Mouse (Mus musculus) embryo, embryonic 10 days (tissue): ENCODE measurements around the gene Wdr70.
"Not testable (repeated sequence)": the region's sequence is repeated elsewhere in the genome, so short reads cannot be mapped to it uniquely, and the experiment has no call there.

Experiments used
- DNase-seq: peaks from one replicate; pipeline ENCODE4 v3.0.0-alpha.2; 2015; ENCODE audit warnings: low spot score

Wdr70 gene

DNA sequence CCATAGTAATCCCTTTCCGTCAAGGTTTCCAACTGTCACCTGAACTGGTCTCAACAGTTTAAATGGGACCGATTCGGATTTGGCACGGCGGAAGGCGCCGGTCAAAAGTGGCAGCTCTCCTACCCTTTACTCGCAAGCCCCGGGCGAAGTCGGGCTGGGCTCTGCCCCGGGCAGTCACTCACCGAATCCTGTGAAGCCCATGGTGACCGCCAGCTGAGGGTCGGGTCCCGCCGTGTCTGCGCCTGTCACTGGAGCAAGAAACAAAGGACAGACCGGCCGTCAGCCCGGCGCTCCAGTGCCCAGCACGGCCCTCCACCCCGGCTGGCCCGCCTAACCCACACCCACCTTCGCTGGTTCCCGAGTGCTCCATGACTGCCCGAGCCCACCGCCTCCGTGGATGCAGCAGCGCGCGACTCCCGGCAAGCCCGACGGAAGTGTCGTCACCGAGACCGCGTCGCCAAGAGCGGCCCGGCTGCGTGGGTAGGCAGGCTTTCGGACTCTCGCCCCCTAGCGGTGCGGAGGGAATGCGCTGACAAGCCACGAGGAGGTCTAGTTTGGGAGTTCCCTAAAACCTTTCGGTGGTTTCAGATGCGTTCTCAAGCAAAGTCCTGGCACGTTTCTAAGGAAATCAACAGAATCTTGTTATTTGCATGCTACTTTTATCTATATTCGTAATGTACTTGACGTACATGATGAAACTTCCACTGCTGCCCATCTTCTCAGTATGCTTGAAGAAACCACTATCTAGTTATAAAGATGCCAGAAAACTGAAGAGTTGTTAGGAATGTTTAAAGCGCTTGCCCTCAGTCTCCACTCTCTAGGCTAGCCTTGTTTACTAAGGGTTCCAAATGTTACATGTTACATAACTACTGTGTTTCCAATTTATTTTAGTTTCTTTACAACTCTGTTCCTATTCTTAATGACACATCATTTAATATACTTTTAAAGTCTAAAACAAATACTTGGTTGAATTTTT is at the start of gene Wdr70:
TSS of gene Wdr70 (minus strand) at position 436 of the 976 bp plus-strand sequence.
- DNase-seq, result peak; percentile 98

DNA sequence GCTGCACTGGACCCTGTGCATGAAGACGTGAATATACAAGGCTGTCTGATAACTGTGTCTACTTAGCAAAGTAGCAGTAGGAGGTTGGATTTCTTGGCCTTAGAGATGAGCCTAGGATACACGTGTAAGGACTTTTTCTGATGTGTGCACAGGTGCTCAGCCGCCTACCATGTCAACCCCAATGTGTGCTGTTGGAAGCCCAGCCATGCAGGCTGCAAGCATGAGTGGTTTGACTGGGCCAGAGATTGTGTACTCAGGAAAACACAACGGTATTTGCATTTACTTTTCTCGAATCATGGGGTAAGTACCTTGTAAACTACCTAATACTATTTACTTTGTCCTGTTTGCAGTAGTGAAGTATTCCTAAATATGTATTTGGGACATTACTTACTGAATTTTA is 36.6 kb upstream of the Wdr70 start:
- no peak for DNase-seq

DNA sequence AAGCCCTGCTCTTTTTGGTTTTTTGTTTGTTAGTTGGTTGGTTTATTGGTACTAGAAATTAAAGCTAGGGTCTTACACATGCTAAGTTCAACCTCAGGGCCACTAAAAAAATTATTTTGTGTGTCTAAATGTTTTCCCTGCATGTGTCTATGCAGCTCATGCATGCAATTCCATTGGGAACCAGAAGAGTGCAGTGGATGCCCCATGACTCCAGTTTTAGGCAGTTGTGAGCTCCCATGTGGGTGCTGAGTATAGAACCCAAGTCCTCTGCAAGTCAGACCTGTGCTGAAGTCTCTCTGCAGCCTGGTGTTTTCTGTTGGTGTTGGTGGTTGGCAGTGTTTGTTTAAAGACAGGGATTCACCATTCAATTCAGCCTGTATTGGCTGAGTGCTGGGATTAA is 32.8 kb upstream of the Wdr70 start:
- DNase-seq, result no peak

DNA sequence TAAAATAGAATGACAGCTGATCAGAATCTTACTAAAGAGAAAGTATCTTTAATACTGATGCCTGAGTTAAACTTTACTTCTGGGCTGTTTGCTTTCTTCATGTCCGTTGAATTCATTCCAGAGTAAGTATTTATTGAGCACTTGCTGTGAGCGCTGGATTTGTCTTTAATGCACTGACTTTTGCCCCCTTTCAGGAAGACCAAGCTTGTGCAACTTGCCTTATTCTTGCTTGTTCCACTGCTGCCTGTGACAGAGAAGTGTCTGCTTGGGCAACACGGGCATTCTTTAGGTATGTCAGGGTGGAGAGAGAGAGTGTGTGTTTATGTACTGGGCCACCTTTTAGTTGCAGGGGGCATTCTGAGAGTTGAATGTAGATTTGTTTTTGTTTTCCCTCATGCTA is 32.3 kb upstream of the Wdr70 start:
- no peak for DNase-seq

DNA sequence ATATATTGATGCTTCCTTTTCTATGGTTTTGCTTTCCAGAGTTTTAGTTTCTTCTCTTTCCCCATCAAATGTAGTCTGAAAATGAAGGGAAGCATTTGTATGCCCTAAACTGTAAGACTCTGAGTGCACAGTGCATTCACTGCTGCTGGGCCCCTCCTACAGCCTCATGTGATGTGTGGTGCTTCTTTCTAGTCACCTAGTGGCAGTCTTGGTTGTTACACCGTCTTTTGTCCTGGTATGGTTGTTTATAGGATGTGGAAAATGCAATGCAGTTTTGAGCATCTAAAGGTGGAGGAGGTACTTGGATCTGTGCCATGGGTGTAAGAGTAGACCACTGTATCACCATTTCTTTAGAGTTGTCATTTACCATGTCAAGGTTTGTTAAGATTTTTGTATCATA is 30.3 kb upstream of the Wdr70 start:
- DNase-seq, result no peak

DNA sequence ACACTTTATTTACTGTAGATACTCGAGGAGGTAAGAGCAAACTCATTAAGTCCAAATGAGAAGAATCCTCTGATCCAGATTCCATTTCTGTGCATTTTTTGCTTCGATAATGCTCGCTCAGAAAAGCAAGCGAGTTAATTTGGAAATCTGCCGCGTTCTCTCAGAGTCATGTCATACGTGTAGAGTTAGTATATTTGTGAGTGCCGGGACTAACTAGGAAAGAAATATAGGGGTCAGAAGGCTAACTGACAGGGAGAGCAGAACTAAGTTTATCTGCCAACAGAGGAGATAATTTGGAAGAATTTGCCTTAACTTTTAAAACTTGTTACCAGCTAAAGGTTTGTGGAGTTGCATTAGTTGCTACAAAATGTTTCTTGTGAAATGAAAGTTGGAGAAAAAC is 10.8 kb upstream of the Wdr70 start:
- no peak for DNase-seq

DNA sequence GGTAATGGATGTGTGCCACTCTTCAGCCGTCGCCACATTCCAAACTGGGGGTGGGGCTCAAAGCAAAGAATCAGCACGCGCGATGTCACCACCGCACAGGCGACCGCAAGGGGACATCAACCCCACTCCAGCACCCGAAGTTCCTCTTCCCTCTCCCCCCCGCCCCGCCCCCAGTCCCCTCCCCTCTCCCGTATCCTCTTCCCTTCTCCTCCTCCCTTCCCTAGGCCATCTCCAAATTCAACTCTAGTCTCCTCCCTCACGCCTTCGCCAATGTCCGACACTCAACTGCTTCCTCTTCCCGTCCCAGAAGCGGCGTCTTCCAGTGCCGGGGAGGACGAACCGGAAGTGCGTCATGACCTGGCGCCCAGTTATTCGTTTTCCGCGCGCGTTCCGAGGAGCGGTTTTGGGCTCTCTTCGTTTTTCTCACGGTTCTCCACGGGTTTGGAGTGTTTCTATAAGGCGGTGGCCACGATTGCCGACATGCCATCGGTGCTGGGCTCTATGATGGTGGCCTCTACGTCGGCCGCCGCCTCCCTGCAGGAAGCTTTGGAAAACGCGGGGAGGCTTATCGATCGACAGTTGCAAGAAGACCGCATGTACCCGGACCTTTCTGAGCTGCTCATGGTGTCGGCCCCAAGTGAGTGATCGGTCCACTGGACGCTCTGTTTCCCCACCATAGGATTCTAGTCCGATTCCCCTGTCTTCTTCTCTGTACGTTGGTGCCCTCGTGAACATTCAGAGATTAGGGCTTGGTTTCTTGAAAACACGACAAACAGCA is 10.1 kb upstream of the Wdr70 start, which contains the start of gene Nup155:
TSS of gene Nup155 (plus strand) at position 308 of the 778 bp plus-strand sequence.
- peak; percentile 98 for DNase-seq

DNA sequence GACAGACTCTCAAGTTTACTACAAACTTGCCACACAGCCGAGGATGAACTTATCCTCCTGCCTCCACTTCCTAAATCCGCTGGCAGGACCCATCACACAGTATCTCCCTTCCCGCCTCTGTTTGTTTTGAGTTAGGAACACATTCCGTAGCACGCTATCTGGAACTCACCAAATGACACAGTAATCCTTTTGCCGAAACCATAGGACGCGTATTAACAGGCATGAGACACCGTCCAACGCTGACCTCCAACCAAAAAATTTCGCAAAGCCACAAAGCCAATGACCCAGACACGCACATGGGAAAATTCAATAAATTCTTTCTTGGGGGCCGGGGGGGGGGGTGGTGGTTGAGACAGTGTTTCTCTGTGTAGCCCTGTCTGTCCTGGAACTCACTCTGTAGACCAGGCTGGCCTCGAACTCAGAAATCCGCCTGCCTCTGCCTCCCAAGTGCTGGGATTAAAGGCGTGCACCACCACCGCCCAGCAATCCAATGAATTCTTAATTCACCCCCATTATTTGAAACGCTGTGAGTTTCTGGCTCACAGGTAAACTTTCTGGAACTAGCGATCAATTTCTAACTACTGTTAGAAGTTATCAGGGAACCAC is 9.5 kb upstream of the Wdr70 start:
- no peak for DNase-seq

DNA sequence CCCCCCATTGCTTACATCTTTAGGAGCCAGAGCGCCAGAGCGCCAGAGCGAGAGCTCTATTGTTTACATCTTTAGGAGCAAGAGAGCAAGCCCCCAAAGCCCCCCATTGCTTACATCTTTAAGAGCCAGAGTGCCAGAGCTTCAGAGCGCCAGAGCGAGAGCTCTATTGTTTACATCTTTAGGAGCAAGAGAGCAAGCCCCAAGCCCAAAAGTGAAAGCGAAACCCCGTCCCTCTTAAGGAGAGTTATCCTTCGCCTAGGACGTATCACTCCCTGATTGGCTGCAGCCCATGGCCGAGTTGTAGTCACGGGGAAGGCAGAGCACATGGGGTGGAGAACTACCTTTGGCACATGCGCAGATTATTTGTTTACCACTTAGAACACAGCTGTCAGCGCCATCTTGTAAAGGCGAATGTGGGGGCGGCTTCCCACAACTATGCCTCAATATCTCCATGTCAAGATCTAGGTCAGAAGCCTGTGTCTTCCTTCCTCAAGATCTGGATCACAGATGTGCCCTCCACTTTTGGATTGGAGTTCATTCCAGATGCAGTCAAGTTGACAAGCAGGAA is 3.0 kb upstream of the Wdr70 start:
- DNase-seq, result not testable (repeated sequence)

DNA sequence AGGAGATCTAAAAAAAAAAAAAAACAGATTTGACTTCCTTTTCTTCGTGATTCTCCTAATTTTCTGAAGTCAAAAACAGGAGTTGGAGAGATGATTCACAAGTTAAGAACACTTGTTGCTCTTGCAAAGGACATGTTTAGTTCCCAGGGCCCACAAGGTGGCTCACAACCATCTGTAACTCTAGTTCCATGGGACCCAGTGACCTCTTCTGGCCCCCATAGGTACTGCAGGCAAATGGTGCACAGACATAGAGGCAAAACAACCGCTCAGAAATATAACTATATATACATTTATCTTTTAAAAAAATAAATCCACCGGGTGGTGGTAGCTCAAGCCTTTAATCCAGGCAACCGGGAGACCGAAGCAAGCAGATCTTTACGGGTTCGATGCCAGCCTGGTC is 1.2 kb downstream of the Wdr70 start:
- DNase-seq, result peak; percentile 62

DNA sequence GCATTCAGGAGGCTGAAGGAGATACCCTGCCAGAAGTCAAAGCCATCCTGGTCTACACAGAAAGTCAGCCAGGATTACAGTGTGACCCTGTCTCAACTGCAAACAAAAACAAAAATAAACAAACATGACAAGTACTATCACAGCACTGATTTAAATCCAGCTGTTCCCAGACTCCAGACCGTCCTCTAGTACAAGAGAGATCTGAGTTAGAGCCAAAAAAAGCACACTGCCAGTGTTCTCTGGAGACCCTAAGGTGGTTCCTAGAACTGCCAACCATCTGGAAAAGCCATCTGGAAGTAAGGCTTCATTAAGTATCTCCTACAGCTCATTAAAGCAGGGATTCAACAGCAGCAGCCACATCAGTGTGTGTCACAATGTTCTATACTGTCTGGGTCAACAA is 6.3 kb downstream of the Wdr70 start:
- DNase-seq, result not testable (repeated sequence)

DNA sequence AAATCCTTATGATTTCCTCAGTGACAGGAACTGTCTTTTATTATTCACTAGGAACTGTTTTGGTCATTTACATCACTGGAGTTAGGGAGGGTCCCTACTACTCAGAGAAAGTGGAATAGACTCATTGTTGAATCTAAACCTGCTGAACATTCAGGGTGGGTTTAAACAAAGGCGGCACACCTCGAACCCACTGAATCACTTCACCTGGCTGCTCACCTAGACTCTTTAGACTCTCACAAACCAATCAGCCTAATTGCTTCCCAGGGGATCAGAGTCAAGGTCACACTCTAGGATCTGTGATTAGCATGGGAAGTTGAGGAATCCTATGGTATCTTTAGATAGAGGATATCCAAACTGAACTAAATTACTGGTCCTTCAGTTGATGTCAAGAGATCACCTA is 8.3 kb downstream of the Wdr70 start:
- no peak for DNase-seq

DNA sequence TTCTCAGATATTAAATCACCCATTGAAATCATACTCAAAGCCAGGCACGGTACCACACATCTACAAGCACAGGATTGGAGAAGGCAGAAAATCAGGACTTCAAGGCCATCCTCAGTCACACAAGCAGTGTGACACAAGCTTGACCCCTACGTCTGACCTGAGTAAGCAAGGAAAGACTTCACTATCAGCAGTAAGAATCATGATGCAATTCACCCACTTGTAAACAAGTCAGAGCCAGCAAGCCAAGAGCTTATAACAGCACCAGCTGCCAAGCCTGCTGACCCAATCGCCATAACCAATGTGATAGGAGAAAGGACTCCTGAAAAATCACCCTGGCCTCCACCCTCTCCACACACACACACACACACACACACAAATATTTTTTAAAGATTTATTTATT is 10.3 kb downstream of the Wdr70 start:
- no peak for DNase-seq

DNA sequence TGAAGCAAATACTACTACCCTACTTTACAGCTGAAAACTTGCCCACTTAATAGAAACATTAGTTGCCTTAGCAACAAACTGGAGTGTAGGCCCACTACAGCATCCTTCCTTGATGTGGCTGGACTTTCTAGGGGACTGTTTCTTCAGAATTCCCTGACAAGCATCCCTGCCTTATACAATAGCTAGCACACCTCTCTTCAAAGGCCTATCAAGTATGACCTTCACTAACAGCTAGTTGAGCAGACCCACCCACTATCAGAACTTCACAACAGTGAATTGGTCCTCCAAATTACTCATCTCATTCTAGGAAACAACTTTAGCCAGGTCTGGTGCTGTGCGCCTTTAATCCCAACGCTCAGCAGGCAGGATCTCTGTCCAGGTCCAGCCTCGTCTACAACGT is 11.7 kb downstream of the Wdr70 start:
- no peak for DNase-seq

DNA sequence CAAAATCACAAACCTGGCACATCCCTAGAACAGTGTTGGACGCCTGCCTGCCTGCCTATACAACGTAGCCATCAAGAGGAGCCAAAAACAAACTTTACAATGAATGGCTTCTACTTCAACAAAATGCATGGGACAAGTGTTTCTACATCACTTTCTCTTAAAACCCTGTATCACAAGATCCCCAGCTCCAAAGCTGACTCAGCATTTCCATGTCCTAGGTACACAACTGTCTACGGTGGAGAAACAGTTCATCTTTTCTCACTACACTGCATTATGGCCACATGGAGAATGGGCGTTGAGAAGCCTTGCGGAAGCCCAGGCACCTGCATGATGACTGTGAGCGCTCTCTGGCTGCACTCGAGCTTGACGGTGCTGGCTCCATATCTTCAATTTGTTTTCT is 16.9 kb downstream of the Wdr70 start:
- DNase-seq, result no peak

DNA sequence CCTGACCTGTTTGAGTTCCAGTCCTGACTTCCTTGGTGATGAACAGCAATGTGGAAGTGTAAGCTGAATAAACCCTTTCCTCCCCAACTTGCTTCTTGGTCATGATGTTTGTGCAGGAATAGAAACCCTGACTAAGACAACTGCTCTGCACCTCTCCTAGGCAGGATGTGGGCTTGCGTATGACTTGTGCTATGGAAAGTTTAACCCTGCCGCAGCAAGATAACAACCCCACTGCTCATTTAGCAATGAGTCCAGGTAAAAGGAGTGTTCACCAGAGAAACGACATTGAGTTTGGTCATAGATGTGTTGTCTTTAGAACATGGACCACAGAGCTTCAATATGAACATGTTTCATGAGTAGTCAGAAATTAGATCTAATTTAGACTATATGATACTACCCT is 25.9 kb downstream of the Wdr70 start:
- not testable (repeated sequence) for DNase-seq

DNA sequence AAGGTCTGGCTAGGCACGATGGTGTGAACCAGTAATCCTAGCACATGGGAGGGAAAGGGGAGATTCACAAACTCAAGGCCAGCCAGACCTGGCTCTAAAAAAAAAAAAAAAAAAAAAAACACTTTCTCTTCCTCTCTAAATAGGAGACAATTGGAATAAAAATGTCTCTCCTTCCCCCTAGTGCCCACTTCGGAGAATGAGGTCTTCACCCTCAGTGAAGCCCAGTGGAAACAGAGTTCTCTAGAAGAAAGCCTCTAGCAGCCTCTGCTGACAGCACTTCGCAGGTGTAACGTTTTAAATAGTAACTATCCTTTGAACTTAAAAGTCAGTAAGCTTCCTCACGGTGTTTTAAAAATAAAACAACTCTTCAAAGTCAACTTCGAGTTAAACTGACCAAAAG is 33.8 kb downstream of the Wdr70 start:
- no peak for DNase-seq

DNA sequence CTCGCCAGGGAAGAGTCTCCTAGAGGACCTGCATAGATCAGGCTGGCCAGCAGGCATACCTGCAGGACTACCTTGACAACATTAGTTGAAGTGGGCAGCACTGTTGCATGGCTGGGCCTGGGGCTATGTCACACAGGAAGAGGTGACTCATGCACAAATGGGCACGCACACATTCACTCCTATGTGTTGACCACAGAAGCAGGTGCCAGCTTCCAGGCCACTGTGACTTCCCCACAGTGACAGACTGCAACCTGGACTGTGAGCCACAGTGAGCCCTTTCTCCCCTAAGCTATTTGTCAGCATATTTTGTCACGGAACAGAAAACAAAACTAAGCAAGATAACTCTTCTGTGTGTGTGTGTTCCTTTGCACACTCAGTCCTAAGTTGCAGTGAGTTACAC is 47.8 kb downstream of the Wdr70 start:
- no peak for DNase-seq

DNA sequence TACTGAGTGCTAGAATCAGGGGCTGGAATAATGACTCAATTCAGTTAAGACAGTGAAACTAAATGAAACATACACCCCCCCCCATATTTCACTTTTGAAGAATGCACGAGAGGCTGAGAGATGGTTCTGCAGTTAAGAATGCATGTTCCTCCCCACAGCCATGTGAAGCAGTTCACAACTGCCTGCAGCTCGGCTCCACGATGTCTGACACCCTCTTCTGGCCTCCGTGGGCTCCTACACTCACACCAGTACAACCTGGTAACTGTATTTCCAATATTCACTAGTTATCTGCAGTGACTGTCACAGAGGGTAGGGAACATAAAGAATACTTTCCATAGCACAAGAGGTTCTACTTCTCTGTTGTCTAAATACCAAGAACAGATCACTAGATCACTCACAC is 59.2 kb downstream of the Wdr70 start:
- DNase-seq, result no peak

DNA sequence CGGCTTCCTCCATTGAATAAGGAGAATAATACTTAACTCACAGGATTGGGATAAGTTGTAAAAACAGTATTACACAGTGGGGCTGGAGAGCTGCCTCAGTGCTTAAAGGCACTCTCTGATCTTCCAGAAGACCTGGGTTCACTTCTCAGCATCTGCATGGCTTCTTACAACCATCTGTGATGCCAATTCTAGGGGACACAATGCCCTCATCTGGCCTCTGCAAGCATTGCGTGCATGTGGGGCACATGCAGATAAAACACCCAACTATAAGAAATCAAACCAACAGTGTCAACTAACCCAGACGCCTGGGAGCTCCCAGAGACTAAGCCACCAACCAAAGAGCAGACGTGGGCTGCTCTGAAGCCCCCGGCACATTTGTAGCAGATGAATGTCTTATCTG is 60.6 kb downstream of the Wdr70 start:
- no peak for DNase-seq

DNA sequence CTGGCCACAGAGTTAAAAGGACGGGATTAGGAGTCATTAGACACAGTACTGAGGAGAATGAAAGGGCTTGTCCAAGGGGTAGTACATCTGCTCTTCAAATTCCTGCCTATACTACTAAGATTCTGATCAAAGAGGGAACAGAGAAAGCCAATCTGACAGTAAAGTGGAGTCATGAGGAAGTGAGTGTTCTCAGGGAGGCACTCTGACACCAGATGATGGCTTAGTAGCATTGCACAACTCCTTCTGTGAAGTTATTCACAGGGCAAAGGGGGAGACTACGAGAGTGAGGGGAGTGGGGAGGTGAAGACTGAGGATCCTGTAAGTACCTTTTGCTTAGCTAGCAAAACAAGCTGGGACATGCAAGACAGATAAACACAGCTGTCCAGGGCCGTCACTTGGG is 61.2 kb downstream of the Wdr70 start:
- DNase-seq, result no peak

DNA sequence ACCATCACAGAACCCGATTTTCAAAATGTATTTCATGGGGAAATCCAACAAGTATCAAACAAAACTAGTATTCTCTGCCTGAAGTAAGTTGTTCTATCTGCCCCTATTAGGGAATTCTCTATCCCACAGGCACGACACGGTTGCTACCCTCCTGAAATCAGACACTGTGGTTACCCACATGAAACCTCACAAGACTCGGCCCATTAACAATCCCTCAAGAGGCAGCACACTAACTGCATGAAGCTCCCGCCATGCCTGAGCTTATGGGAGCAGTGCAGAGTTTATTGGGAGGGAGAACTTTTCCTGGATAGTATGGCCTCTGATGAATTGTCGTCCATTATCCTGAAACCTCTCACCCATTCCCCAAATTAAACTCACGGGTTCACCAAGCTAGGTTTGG is 67.8 kb downstream of the Wdr70 start:
- DNase-seq, result no peak
